Mouse (Mus musculus) hematopoietic multipotent progenitor cell, adult 10-12 weeks (in vitro differentiated cells): ENCODE data around the gene 1700123L14Rik. TPM values are rescaled to one million over a fixed set of nuclear protein-coding genes. Genes with fewer than 3 reads are reported as not detected.

Source experiments
- polyA plus RNA-seq: library from polyadenylated mRNA; stranded (reverse); fragments of >175 nt; gene quantifications from 2 replicates; pipeline ENCODE4 v1.2.3, GENCODE M21; 2012; ENCODE audit warnings: low replicate concordance

The 1700123L14Rik gene
- not detected in 2 replicates for polyA plus RNA-seq

DNA sequence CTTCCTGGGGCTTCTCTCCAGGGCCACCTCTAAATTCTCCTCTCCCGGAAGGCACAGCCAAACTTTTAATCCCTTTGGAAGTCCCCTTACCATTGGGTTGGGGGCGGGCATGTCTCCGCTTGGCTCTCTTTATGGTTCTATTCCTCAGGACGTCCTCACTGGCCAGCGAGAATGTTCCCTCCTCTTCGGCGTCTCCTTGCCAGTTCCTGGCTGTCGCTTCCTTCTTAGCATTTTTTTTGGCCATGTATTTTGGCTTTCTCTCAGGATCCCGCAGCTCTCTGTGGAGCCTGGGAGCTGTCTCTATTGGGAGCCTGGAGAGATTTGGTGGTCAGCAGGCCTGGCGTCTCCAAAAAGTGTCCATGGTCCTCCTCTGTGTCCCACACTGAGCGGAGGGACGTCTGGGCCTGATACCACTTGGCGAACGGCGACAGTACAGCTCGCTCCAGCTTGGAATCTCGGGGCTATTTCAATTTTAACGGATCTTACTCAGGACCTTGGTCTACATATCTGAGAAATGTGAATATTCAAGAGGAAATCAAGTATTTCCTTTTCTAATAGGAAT is at the start of gene 1700123L14Rik:
Gene 1700123L14Rik (minus strand): TSS at position 426 of the 562 bp plus-strand sequence.

Other genes with a start within 250 kb of the 1700123L14Rik start
- gene Fam19a1, start 53.1 kb downstream of the 1700123L14Rik start, polyA plus RNA-seq, result not detected in 2 replicates